Mouse (Mus musculus) hindbrain, embryonic 11.5 days (tissue): Measurements from ENCODE around the gene Ndufa4l2. TPM values are rescaled to one million over a fixed set of nuclear protein-coding genes. Genes with fewer than 3 reads are reported as not detected.

Source experiments
- ATAC-seq: fragments of 200-750 bp; cut with Nextera tagmentation; 2 replicates; pipeline ENCODE4 v1.8.0; 2017; ENCODE audit warnings: mild to moderate bottlenecking, moderate TSS enrichment, moderate library complexity; ENCODE audit not compliant: low FRiP score
- DNase-seq: peaks from one replicate; pipeline ENCODE4 v3.0.0-alpha.2; 2015; ENCODE audit warnings: low spot score
- H3K27ac ChIP-seq: fragments of 300-500 bp; sonication (generic); 2 replicates; pipeline ENCODE4 v1.5.1; 2014; ENCODE audit warnings: mild to moderate bottlenecking, low read depth, low read length
- H3K27me3 ChIP-seq: fragments of 300-500 bp; sonication (generic); 2 replicates; pipeline ENCODE4 v1.6.1; 2014; ENCODE audit warnings: mild to moderate bottlenecking, low read length, moderate library complexity, mixed read lengths; ENCODE audit not compliant: control insufficient read depth, insufficient read depth
- H3K36me3 ChIP-seq: fragments of 300-500 bp; sonication (generic); 2 replicates; pipeline ENCODE4 v1.6.1; 2014; ENCODE audit warnings: mild to moderate bottlenecking, low read length, moderate library complexity, mixed read lengths; ENCODE audit not compliant: control insufficient read depth, insufficient read depth
- H3K4me1 ChIP-seq: fragments of 300-500 bp; sonication (generic); replicated peaks from 2 replicates; pipeline ENCODE4 v1.6.1; 2014; ENCODE audit warnings: low read length, mixed read lengths; ENCODE audit not compliant: control insufficient read depth, insufficient read depth
- H3K4me2 ChIP-seq: fragments of 300-500 bp; sonication (generic); replicated peaks from 2 replicates; pipeline ENCODE4 v1.6.1; 2014; ENCODE audit warnings: mild to moderate bottlenecking, low read depth, low read length
- H3K4me3 ChIP-seq: fragments of 300-500 bp; sonication (generic); 2 replicates; pipeline ENCODE4 v1.5.1; 2014; ENCODE audit warnings: low read depth, low read length
- H3K9ac ChIP-seq: fragments of 300-500 bp; sonication (generic); 2 replicates; pipeline ENCODE4 v1.6.1; 2014; ENCODE audit warnings: low read depth, low read length
- H3K9me3 ChIP-seq: fragments of 300-500 bp; sonication (generic); 2 replicates; pipeline ENCODE4 v1.6.1; 2016; ENCODE audit warnings: low read length; ENCODE audit not compliant: control insufficient read depth
- WGBS: fragments of 180-500 bp; shearing (Covaris S2); extraction: QIAGEN DNeasy Blood & Tissue Kit; methylation state at CpG from one replicate; pipeline ENCODE4 v1.1.7; 2014; 5-methylcytosine and 5-hydroxymethylcytosine counted together
- polyA plus RNA-seq: library from polyadenylated mRNA; unstranded; fragments of >200 nt; fragmentation: Nextera tagmentation; extraction: Ambion mirVana; gene quantifications from 2 replicates; pipeline ENCODE4 v1.2.1, GENCODE M21; 2014

Ndufa4l2 gene
- polyA plus RNA-seq, 1 experiment from 2014 or later, result 6.5 TPM

DNA sequence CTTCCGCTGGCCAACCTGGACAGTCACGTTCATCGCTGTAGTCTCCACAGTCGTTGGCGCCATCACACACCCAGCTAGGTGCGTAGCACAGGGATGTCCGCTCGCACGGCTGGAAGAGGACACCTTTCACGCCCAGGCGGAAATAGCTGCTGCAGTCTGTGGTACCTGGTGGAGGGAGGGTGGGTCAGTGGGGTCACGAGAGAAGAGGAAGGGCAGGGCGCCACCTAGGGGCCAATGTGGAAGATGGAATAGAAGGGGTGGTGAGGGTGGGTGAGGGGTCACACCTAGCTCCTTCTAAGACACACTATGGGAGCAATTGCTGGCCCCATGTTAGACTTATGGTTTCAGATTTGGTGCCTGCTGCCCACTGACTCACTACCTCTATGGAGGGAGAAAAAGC lies 42.6 kb downstream of the Ndufa4l2 start:
- WGBS, result 91% methylated on average over 13 of the region's 13 CpGs
- Histone ChIP-seq H3K4me3 (no peak overlapping the region), H3K9me3 (no peaks in the 10 kb centered on the region), H3K4me2 (no peak overlapping the region), H3K9ac (no peak overlapping the region), H3K27ac (no peak overlapping the region), H3K27me3 (no peaks in the 10 kb centered on the region), H3K36me3 (peaks cover 53% of the 10 kb centered on the region), H3K4me1 (no peaks in the 10 kb centered on the region)
- DNase-seq (peak; percentile 28), ATAC-seq (no peak)

DNA sequence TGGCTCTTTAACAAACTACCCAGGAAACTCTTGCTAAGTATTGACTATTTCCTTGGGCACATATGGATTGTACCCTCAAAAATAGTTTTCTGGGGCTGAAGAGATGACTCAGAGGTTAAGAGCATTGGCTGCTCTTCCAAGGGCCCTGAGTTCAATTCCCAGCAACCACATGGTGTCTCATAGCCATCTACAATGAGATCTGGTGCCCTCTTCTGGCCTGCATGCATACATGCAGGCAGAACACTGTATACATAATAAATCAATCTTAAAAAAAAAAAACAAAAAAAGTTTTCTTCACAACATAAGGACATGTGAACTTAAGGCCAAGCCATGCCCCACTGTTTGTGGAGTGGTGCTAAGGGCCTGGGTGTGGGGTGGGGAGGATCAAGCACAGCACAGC lies 46.4 kb downstream of the Ndufa4l2 start:
- Histone ChIP-seq H3K27me3 (no peaks in the 10 kb centered on the region), H3K36me3 (peaks cover 30% of the 10 kb centered on the region), H3K4me1 (no peaks in the 10 kb centered on the region), H3K4me2 (no peak overlapping the region), H3K9me3 (no peaks in the 10 kb centered on the region), H3K9ac (no peak overlapping the region), H3K27ac (no peak overlapping the region), H3K4me3 (no peak overlapping the region)
- DNase-seq (no peak), ATAC-seq (no peak)

DNA sequence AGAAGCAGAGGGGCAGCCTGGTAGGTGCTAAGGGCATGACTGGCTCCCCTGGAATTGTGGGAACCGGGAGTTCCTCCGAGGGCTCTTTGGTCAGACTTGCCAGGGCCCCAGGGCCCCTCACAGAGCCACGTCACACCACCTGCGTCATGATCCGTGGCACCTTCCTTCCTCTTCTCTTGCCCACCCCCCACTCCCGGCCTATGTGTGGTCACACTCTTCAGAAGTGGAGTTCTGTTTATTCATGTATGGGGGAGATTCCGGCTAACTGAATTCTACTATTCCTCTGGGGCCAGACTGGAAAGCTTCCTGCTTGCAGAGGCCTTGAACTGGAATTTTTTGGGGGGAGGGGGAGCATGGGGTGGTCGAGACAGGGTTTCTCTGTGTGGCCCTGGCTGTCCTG lies 49.1 kb downstream of the Ndufa4l2 start:
- H3K4me1 ChIP-seq, result no peaks in the 10 kb centered on the region
- 81% methylated on average over 8 of the region's 8 CpGs for WGBS
- no peaks in the 10 kb centered on the region for H3K27me3 ChIP-seq
- peaks cover 21% of the 10 kb centered on the region; the same call in 1 of the 2 replicates for H3K36me3 ChIP-seq
- no peak overlapping the region for H3K27ac ChIP-seq
- H3K4me2 ChIP-seq, result no peak overlapping the region
- no peaks in the 10 kb centered on the region for H3K9me3 ChIP-seq
- 0 out of 2 replicates have a peak, but pooled peaks have one; percentile 9 for ATAC-seq
- no peak overlapping the region for H3K4me3 ChIP-seq
- H3K9ac ChIP-seq, result no peak overlapping the region
- no peak for DNase-seq

DNA sequence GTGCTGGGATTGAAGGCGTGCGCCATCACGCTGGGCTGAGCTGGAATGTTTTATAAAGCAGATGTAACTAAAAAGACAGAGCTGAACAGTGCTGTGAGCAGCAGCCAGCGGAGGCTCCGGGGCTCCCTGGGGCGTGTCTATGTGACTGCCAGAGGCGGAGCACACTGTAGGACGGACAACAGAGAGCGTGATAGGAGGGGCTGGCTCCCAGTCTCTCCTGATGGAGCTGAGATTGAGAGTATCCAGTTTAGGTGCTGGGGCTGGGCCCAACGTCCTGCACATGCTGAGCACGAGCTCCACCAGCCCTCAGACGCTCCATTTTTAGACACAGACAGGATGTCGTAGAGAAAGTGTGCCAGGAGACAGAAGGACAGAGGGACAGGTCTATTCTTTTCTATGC lies 49.5 kb downstream of the Ndufa4l2 start:
- H3K4me3 ChIP-seq, result no peak overlapping the region
- 0 out of 2 replicates have a peak overlapping the region, but pooled peaks have one; percentile 4 for H3K9ac ChIP-seq
- no peaks in the 10 kb centered on the region for H3K9me3 ChIP-seq
- H3K36me3 ChIP-seq, result peaks cover 21% of the 10 kb centered on the region; the same call in 1 of the 2 replicates
- H3K4me2 ChIP-seq, result no peak overlapping the region
- no peak for ATAC-seq
- no peaks in the 10 kb centered on the region for H3K4me1 ChIP-seq
- DNase-seq, result no peak
- 55% methylated on average over 13 of the region's 13 CpGs for WGBS
- H3K27me3 ChIP-seq, result no peaks in the 10 kb centered on the region
- no peak overlapping the region for H3K27ac ChIP-seq

Other genes with a start within 250 kb of the Ndufa4l2 start
- gene Dctn2, start 248.6 kb upstream of the Ndufa4l2 start, polyA plus RNA-seq, result 210 and 214 TPM in 2 replicates
- 14.2 and 17.5 TPM in 2 replicates for gene Mbd6, start 225.9 kb upstream of the Ndufa4l2 start, polyA plus RNA-seq
- 173 and 179 TPM in 2 replicates for gene Mars, start 203.2 kb upstream of the Ndufa4l2 start, polyA plus RNA-seq
- gene Arhgap9, start 193.0 kb upstream of the Ndufa4l2 start, polyA plus RNA-seq, result 1.1 and 2.2 TPM in 2 replicates
- gene Gli1, start 173.0 kb upstream of the Ndufa4l2 start, polyA plus RNA-seq, result 3.0 and 3.2 TPM in 2 replicates
- gene Inhbe, start 160.6 kb upstream of the Ndufa4l2 start, polyA plus RNA-seq, result 0.05 TPM in 1 of 2 replicates, not detected in the other
- gene Inhbc, start 144.5 kb upstream of the Ndufa4l2 start, polyA plus RNA-seq, result not detected in 2 replicates
- gene R3hdm2, start 134.6 kb upstream of the Ndufa4l2 start, polyA plus RNA-seq, result 26.2 and 33.0 TPM in 2 replicates
- gene Stac3, start 13.3 kb upstream of the Ndufa4l2 start, polyA plus RNA-seq, result 0.36 and 0.43 TPM in 2 replicates
- gene Shmt2, start 7.5 kb downstream of the Ndufa4l2 start, polyA plus RNA-seq, result 70.3 and 70.4 TPM in 2 replicates
- 54.5 and 59.8 TPM in 2 replicates for gene Nxph4, start 19.6 kb downstream of the Ndufa4l2 start, polyA plus RNA-seq
- gene Lrp1, start 106.2 kb downstream of the Ndufa4l2 start, polyA plus RNA-seq, result 66.3 and 67.1 TPM in 2 replicates
- 6.0 and 6.9 TPM in 2 replicates for gene Stat6, start 128.0 kb downstream of the Ndufa4l2 start, polyA plus RNA-seq
- 8.6 and 9.3 TPM in 2 replicates for gene Nemp1, start 151.9 kb downstream of the Ndufa4l2 start, polyA plus RNA-seq
- 4.3 and 4.9 TPM in 2 replicates for gene Nab2, start 153.6 kb downstream of the Ndufa4l2 start, polyA plus RNA-seq
- gene Myo1a, start 190.2 kb downstream of the Ndufa4l2 start, polyA plus RNA-seq, result 0.45 and 0.57 TPM in 2 replicates
- gene Tac2, start 209.5 kb downstream of the Ndufa4l2 start, polyA plus RNA-seq, result not detected in 2 replicates
- 7.2 and 9.3 TPM in 2 replicates for gene Zbtb39, start 224.6 kb downstream of the Ndufa4l2 start, polyA plus RNA-seq
- 0.25 and 0.63 TPM in 2 replicates for gene Gpr182, start 236.8 kb downstream of the Ndufa4l2 start, polyA plus RNA-seq
- 0.05 TPM in 1 of 2 replicates, not detected in the other for gene Rdh1, start 244.8 kb downstream of the Ndufa4l2 start, polyA plus RNA-seq
- gene Rdh16f1, start 244.8 kb downstream of the Ndufa4l2 start, polyA plus RNA-seq, result not detected in 2 replicates